Mouse (Mus musculus): Measurements from ENCODE around the gene Glis3.

DNA sequence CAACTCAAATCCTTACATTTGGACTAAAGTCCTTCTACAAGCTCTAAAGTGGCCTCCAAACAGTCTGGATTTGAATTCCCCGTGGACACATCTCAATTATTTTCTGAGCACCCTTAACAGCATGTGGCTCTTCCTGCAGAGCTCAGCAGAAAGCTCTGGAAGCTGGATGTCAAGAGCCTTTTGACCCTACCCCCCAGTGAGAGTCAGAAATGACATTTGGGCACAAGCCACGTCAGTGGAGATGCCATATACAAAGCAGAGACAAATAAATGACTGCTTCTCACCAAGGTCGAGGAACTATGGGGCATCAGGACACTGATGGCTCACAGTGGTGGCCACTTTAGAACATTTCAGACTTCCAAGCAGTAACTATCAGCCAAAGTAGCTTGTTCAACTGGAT lies 146.3 kb downstream of the Glis3 start:
- no peak for TF ChIP-seq POLR2A (IDR thresholded peaks at IDR 0.05; ENCODE audit: borderline replicate concordance, extremely low read depth, low read depth, low read length)
- no peak for TF ChIP-seq CTCF (IDR thresholded peaks at IDR 0.05; ENCODE audit: insufficient read depth, low read length)

Data from lung, adult 2 months (tissue).